Mouse (Mus musculus) heart, postnatal 10 days (tissue): ENCODE measurements around the gene Nprl3. TPM values are rescaled to one million over a fixed set of nuclear protein-coding genes. Genes with fewer than 3 reads are reported as not detected.

Experiments used
- DNase-seq, 2 experiments: peaks; one replicate each; pipeline ENCODE4 v3.0.0; 2021
- intact Hi-C: fragments of 180-260 bp; cut with DNase I; formaldehyde crosslinking; loops from one replicate; pipeline ENCODE4 v1.15.1; 2025
- total RNA-seq, 2 experiments: library from RNA; stranded (reverse); gene quantifications; 2 replicates each; pipeline ENCODE4 v1.2.3; 2021

The Nprl3 gene
- total RNA-seq, 2 experiments from 2014 or later: 26.6 to 27.6 TPM

- intact Hi-C loops: no loop called here
- DNase-seq: no peak
Measured at GRCm38 (mm10) chr11:32250880-32251763, 16.4 kb downstream of the Nprl3 start.

- intact Hi-C loops: no loop called here
- no peak for DNase-seq
Measured at GRCm38 (mm10) chr11:32248350-32248749, 19.2 kb downstream of the Nprl3 start.

- intact Hi-C loops: no loop called here
- DNase-seq: no peak
Measured at GRCm38 (mm10) chr11:32247068-32247467, 20.4 kb downstream of the Nprl3 start.

DNA sequence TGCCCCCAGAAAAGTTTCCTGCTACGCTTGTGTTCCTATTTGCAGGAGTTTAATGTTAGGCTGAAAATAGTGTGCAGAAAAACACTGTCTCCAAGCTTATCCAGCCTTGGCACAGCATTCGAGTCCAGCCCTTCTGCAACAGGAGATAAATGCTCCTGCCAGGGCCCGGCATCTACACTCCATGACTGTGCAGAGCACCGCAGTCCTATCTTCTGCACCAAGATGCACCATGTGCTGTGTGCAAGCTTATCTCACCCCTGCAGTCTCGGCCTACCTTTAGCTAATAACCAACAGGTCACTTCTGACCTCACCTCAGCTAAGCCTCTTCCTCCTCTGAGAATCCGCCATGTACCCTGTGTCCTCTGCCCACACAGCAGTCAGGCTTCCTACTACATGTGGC, 21.9 kb downstream of the Nprl3 start:
- intact Hi-C loops: no loop called here
- DNase-seq: no peak

DNA sequence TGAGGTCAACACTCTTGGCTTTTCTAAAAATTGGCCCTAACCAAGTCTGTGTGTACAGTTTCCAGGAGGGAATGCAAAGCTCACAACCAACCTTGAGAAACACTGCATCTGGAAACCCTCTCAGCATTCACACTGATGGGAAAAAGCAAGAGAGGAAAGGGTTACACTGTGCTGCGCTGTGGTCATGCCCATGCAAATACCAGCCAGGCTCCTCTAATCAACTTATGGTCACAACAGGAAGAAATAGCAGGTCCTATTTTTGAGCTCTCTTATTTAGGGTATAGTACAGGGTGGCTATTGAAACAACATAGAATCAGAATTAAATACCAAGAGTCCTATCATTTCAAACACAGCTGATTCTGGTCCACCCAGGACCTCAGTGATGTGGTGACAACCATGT, 22.9 kb downstream of the Nprl3 start:
- DNase-seq: no peak
- intact Hi-C loops: loop anchor here (5.0 kb wide), 2 partner anchors 37 to 43 kb away; partner anchors contain the start of genes Hbq1b and Snrnp25

- intact Hi-C loops: loop anchor here (5.0 kb wide), 2 partner anchors 37 to 43 kb away; partner anchors contain the start of genes Hbq1b and Snrnp25
- peak; percentile 55 to 58 for DNase-seq
Measured at GRCm38 (mm10) chr11:32244064-32244463, 23.4 kb downstream of the Nprl3 start.

- peak in 1 of 2 experiments; percentile 35 for DNase-seq
- intact Hi-C loops: loop anchor here (5.0 kb wide), 2 partner anchors 36 to 44 kb away; partner anchors contain the start of genes Hbq1b and Snrnp25
Measured at GRCm38 (mm10) chr11:32243205-32243955, 24.1 kb downstream of the Nprl3 start.

- intact Hi-C loops: loop anchor here (5.0 kb wide), 2 partner anchors 35 to 45 kb away; partner anchors contain the start of genes Hbq1b and Snrnp25
- DNase-seq: no peak
Measured at GRCm38 (mm10) chr11:32242209-32242608, 25.3 kb downstream of the Nprl3 start.

- intact Hi-C loops: loop anchor here (5.0 kb wide), 2 partner anchors 34 to 46 kb away; partner anchors contain the start of genes Hbq1b and Snrnp25
- DNase-seq: no peak
Measured at GRCm38 (mm10) chr11:32241391-32241790, 26.1 kb downstream of the Nprl3 start.

GRCm38 (mm10) chr11:32238093-32238860, 29.2 kb downstream of the Nprl3 start:
- DNase-seq: peak; percentile 78 to 83

DNA sequence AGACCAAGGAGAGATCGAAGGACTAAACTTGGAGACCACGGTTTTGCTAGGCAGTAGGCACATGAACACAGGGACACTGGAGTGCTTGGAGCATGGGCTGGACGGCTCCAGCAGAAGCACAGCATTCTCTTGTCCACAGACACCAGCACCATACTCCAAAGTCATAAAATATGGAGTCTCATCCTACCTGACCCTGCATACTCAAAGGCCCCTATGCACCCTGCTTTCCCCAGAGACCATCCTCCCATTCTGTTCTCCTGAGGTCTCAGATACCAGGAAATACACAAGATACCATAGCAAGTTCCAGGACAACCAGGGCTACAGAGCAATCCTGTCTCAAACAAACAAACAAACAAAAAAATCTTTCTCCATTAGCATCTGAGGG, 30.1 kb downstream of the Nprl3 start:
- intact Hi-C loops: no loop called here

More at GRCm38 (mm10) chr11:32238093-32238860, 29.2 kb downstream of the Nprl3 start:
- intact Hi-C loops: loop anchor here (1.0 kb wide), 2 partner anchors 21 to 56 kb away; no protein-coding TSS in a partner anchor

DNA sequence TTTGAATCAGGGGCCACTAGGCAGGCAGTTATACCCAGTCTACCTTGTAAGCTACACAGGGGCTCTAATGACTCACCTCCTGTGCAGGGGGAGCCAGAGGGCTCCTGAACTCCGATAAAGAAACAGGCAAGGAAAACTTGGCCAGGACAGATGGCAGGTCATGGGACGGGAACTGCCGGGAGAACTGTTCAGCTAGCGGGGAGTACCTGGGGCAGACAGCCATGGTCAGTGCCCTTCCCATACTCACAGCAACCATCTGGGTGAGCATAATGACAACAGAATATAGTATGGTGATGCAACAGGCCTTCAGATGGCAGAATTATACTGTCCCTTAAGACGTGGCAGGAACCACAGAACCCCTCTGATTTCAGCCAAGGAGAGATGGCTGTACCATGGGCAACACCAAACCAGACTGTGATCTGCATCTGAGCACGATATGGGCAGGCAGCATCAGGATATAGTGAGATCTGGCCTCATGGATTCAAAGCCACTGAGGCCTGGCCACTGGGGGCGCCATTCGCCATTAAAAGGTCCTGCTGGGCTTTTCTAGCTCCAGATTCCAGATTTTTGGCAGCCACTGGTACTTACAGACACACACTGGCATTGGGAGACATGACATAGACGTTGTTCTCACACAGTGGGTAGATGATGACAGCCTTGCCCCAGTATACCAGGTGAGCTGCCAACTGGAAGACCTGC, 30.6 kb downstream of the Nprl3 start:
- intact Hi-C loops: no loop called here
- peak; percentile 60 to 80 for DNase-seq

More for the DNA sequence above, 30.1 kb downstream of the Nprl3 start:
- no peak for DNase-seq

DNA sequence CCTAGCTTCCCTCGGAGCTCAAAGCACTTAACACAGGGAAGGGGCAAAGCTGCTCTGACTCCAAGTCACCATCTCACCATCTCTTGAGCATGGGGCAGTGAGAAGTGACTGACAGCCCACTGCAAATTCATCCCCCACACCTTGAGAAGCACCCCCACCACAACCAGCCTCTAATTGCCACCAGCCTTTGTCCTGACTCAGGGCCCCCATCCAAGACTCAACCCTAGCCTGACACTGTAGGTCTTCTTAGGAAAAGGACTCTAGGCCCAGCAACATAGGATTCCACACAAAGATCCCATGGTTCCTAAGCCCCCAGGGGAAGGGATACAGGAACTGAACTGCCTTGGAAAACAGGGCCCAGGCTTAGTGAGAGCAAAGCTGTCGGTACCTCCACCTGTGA, 31.4 kb downstream of the Nprl3 start:
- DNase-seq: no peak
- intact Hi-C loops: no loop called here

DNA sequence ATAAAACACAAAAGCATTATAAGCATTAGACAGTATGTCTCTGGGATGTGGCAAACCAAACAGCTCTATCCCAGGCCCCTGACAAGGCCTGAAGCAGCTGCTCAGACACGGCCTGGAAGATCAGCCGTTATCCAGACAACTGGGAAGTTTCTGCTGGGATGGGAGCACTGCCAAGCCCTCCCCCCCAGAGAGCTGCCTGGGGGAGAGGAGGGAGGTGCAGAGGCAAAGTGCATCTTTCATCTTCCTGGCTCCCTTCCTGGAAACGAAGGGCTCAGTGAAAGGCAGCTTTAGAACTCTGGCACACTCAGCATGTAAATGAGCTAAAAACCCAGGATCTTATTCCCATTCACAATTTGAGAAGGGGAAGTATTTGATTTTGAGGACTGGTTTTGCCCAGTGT, 31.9 kb downstream of the Nprl3 start:
- peak; percentile 79 to 83 for DNase-seq
- intact Hi-C loops: no loop called here

GRCm38 (mm10) chr11:32234816-32235485, 32.6 kb downstream of the Nprl3 start:
- intact Hi-C loops: no loop called here
- no peak for DNase-seq

DNA sequence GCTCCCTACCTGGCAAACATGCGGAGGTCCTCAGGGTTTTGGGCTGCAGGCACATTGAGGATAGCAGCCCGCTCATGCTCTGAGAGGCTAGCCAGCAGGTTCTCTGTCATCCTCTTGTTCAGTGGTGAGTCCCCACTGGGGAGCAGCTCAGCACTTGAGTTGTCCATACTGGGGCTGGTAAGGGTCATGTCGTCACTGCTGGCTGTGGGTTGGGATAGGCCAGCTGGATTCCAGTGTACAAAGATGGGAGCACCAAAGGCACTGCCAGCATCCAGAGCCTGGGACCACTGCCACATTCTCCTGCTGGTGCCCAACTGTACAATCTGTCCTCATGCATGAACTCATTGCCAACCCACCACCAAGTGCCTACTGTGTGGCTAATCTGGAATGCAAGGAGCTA, 33.6 kb downstream of the Nprl3 start:
- peak; percentile 45 to 47 for DNase-seq
- intact Hi-C loops: no loop called here

GRCm38 (mm10) chr11:32232848-32233247, 34.7 kb downstream of the Nprl3 start:
- intact Hi-C loops: no loop called here
- peak in 1 of 2 experiments; percentile 37 for DNase-seq

- intact Hi-C loops: no loop called here
- DNase-seq: no peak
Measured at GRCm38 (mm10) chr11:32231125-32231524, 36.4 kb downstream of the Nprl3 start.

- DNase-seq: peak in 1 of 2 experiments; percentile 25
- intact Hi-C loops: no loop called here
Measured at GRCm38 (mm10) chr11:32230220-32230619, 37.3 kb downstream of the Nprl3 start.
